In the genomic region with DNA sequence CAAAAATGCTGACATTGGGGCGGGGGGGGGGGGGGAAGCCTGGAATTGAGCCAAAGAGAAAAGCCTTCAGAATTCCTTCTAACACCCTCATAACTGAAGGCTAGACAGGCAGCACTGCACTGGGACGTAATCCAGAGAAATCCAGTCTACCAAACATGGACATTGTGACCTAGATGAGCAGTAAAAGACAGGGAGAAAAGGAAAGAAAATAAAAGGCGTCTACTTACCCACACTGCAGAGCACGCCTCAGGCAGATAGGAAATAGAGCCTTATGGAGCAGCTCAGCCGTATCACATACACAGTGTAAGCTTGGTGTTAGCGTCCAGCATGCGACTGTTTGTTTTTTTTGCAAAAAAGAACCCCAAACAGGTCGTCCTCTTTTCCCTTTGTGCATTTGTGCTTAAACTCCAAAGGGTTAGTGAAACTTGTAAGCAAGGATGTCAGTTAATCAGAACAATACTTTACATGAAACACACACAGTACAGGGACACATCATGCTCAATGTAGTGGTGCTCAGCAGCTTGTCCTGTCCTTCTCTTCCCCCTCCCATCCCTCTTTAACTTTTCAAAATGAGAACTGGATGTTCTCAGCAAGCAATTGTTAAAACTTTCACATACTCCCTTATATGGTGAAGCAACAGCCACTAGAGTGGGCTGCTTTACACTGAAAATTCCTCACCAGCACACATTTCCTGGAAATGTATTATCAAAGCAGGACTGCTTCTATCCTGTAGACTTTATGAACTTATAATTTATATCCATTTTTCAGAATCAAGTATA, we compare ENCODE assay signal across 14 mouse cellular contexts.
DNase-seq lines count a peak whose midpoint lies in the region; ATAC-seq and TF ChIP-seq lines count a peak whose summit lies in the region.
"Had no signal": no experiment of that assay in that cellular context is flagged by ENCODE, and none has a peak within 500 bp of the region (broad histone marks: within the 10 kb centered on the region; RNA-seq: fewer than 3 reads in every experiment).

No protein-coding gene starts in this region.

- no peak for TF ChIP-seq POLR2A in kidney, adult 2 months (IDR thresholded peaks at IDR 0.05; ENCODE audit: low read depth, low read length)

- peaks cover 62% of the 10 kb centered on the region for H3K36me3 ChIP-seq in embryonic facial prominence, embryonic 15.5 days
- H3K36me3 ChIP-seq in embryonic facial prominence, embryonic 10.5 days (replicated peaks): peaks cover 86% of the 10 kb centered on the region
- H3K36me3 ChIP-seq in kidney, adult 2 months (ENCODE audit: control insufficient read depth, insufficient read depth, low read length): peaks cover 15% of the 10 kb centered on the region
- peaks cover 67% of the 10 kb centered on the region for H3K36me3 ChIP-seq in lung, embryonic 15.5 days
- peaks cover 10% of the 10 kb centered on the region; the same call in 1 of the 2 replicates for H3K36me3 ChIP-seq in intestine, embryonic 15.5 days

- no peak overlapping the region for H3K4me3 ChIP-seq in embryonic facial prominence, embryonic 15.5 days (replicated peaks)
- H3K4me3 ChIP-seq in embryonic facial prominence, embryonic 10.5 days: no peak overlapping the region
- H3K4me3 ChIP-seq in kidney, adult 2 months (ENCODE audit: insufficient read depth, low read depth, low read length): no peak overlapping the region
- no peak overlapping the region for H3K4me3 ChIP-seq in lung, embryonic 15.5 days
- H3K4me3 ChIP-seq in intestine, embryonic 15.5 days (replicated peaks): no peak overlapping the region
- H3K4me3 ChIP-seq: limb, embryonic 15.5 days; midbrain, embryonic 12.5 days had no signal

- ATAC-seq in embryonic facial prominence, embryonic 15.5 days (ENCODE audit: insufficient number of reproducible peaks, low FRiP score, low TSS enrichment, low read depth): no peak
- peak; percentile 57; the same call in 1 of the 2 replicates for ATAC-seq in lung, embryonic 15.5 days (ENCODE audit: borderline replicate concordance, extremely low read depth, low FRiP score, low TSS enrichment)
- peak; percentile 72 for ATAC-seq in intestine, embryonic 15.5 days
- ATAC-seq: Patski had no signal

- WGBS in embryonic facial prominence, embryonic 15.5 days: 62% methylated on average over 8 of the region's 8 CpGs
- 75% methylated on average over 8 of the region's 8 CpGs for WGBS in embryonic facial prominence, embryonic 10.5 days
- 53% methylated on average over 8 of the region's 8 CpGs for WGBS in kidney, adult 2 months
- 55% methylated on average over 8 of the region's 8 CpGs for WGBS in lung, embryonic 15.5 days
- WGBS in intestine, embryonic 15.5 days: 63% methylated on average over 8 of the region's 8 CpGs

- DNase-seq in embryonic facial prominence, embryonic 10.5 days (ENCODE audit: low spot score): no peak
- DNase-seq in kidney, adult 2 months: peak; percentile 36
- DNase-seq in kidney, adult 11 months: no peak
- no peak for DNase-seq in lung, postnatal 14 days
- no peak for DNase-seq in natural killer cell, adult 2 months (ENCODE audit: low spot score in 2 of 2)
- DNase-seq: cerebellum, adult 18-20 months; embryo, embryonic 11 days; lung, adult 18-20 months had no signal

- H3K27ac ChIP-seq in embryonic facial prominence, embryonic 15.5 days (replicated peaks): 0 out of 2 replicates have a peak overlapping the region, but pooled peaks have one; percentile 17
- H3K27ac ChIP-seq in embryonic facial prominence, embryonic 10.5 days (replicated peaks): no peak overlapping the region
- 0 out of 2 replicates have a peak overlapping the region, but pooled peaks have one; percentile 17 for H3K27ac ChIP-seq in kidney, adult 2 months (ENCODE audit: insufficient read depth, low read depth, low read length)
- H3K27ac ChIP-seq in lung, embryonic 15.5 days: peak overlapping the region; percentile 57
- peak overlapping the region; percentile 52 for H3K27ac ChIP-seq in intestine, embryonic 15.5 days
- H3K27ac ChIP-seq: limb, embryonic 15.5 days; midbrain, embryonic 12.5 days had no signal

- H3K4me1 ChIP-seq in embryonic facial prominence, embryonic 15.5 days: no peaks in the 10 kb centered on the region
- no peaks in the 10 kb centered on the region for H3K4me1 ChIP-seq in embryonic facial prominence, embryonic 10.5 days
- no peaks in the 10 kb centered on the region for H3K4me1 ChIP-seq in kidney, adult 2 months (ENCODE audit: control insufficient read depth, insufficient read depth, low read length)
- H3K4me1 ChIP-seq in lung, embryonic 15.5 days: no peaks in the 10 kb centered on the region
- no peaks in the 10 kb centered on the region for H3K4me1 ChIP-seq in intestine, embryonic 15.5 days (replicated peaks)
- H3K4me1 ChIP-seq: limb, embryonic 15.5 days; midbrain, embryonic 12.5 days had no signal

- H3K4me2 ChIP-seq in embryonic facial prominence, embryonic 15.5 days (replicated peaks): no peak overlapping the region
- no peak overlapping the region for H3K4me2 ChIP-seq in lung, embryonic 15.5 days
- no peak overlapping the region for H3K4me2 ChIP-seq in intestine, embryonic 15.5 days (replicated peaks)
- H3K4me2 ChIP-seq: limb, embryonic 15.5 days; midbrain, embryonic 12.5 days had no signal

- H3K9me3 ChIP-seq in embryonic facial prominence, embryonic 15.5 days (replicated peaks): no peaks in the 10 kb centered on the region
- H3K9me3 ChIP-seq in embryonic facial prominence, embryonic 10.5 days: no peaks in the 10 kb centered on the region
- no peaks in the 10 kb centered on the region for H3K9me3 ChIP-seq in lung, embryonic 15.5 days
- H3K9me3 ChIP-seq in intestine, embryonic 15.5 days: no peaks in the 10 kb centered on the region
- H3K9me3 ChIP-seq: limb, embryonic 15.5 days; midbrain, embryonic 12.5 days had no signal

- TF ChIP-seq CTCF in kidney, adult 2 months (conservative IDR thresholded peaks at IDR 0.05; ENCODE audit: insufficient read depth, insufficient read length, low read depth, low read length): no peak

- H3K27me3 ChIP-seq in embryonic facial prominence, embryonic 15.5 days: no peaks in the 10 kb centered on the region
- H3K27me3 ChIP-seq in embryonic facial prominence, embryonic 10.5 days (replicated peaks; ENCODE audit: low read depth, poor library complexity, severe bottlenecking): no peaks in the 10 kb centered on the region
- H3K27me3 ChIP-seq in kidney, adult 2 months (replicated peaks; ENCODE audit: control insufficient read depth, insufficient read depth, low read length): no peaks in the 10 kb centered on the region
- no peaks in the 10 kb centered on the region for H3K27me3 ChIP-seq in lung, embryonic 15.5 days
- H3K27me3 ChIP-seq in intestine, embryonic 15.5 days (replicated peaks): no peaks in the 10 kb centered on the region
- H3K27me3 ChIP-seq: limb, embryonic 15.5 days; midbrain, embryonic 12.5 days; Patski had no signal

- H3K9ac ChIP-seq in embryonic facial prominence, embryonic 15.5 days: no peak overlapping the region
- no peak overlapping the region for H3K9ac ChIP-seq in lung, embryonic 15.5 days
- H3K9ac ChIP-seq in intestine, embryonic 15.5 days: no peak overlapping the region
- H3K9ac ChIP-seq: limb, embryonic 15.5 days; midbrain, embryonic 12.5 days had no signal
